Mouse (Mus musculus): Measurements from ENCODE around the gene Apoa2. TPM values are rescaled to one million over a fixed set of nuclear protein-coding genes. Genes with fewer than 3 reads are reported as not detected.

Apoa2 gene
- polyA plus RNA-seq (2017; shearing (Covaris generic)) = not detected

GRCm38 (mm10) chr1:171224857-171225256 lies at the start of gene Apoa2:
Gene Apoa2 (plus strand): TSS chr1:171225054.

GRCm38 (mm10) chr1:171195887-171196397 lies 28.9 kb upstream of the Apoa2 start, which contains the start of gene Pcp4l1:
Gene Pcp4l1 (minus strand): TSS chr1:171196268.

GRCm38 (mm10) chr1:171213801-171214496 lies 10.9 kb upstream of the Apoa2 start, which contains the start of gene Nr1i3:
Gene Nr1i3 (plus strand): TSS chr1:171213970.

GRCm38 (mm10) chr1:171222238-171223155 lies 2.4 kb upstream of the Apoa2 start, which contains the start of gene Tomm40l:
Gene Tomm40l (minus strand): TSS chr1:171222514.

GRCm38 (mm10) chr1:171234126-171234525 lies 9.3 kb downstream of the Apoa2 start, which contains the start of gene Fcer1g:
Gene Fcer1g (minus strand): TSS chr1:171234365.

GRCm38 (mm10) chr1:171249913-171250600 lies 25.2 kb downstream of the Apoa2 start, which contains the start of gene Adamts4:
Gene Adamts4 (plus strand): TSS chr1:171250421.

GRCm38 (mm10) chr1:171250680-171251593 lies 26.1 kb downstream of the Apoa2 start, which contains the start of gene Ndufs2:
Gene Ndufs2 (minus strand): TSS chr1:171251388.

GRCm38 (mm10) chr1:171269848-171270572 lies 45.2 kb downstream of the Apoa2 start, which contains the start of gene B4galt3:
Gene B4galt3 (plus strand): TSS chr1:171270328.

Other genes starting within 250 kb of the Apoa2 start
- not detected for gene Fcgr2b, start 248.5 kb upstream of the Apoa2 start, polyA plus RNA-seq (2017; shearing (Covaris generic))
- gene Fcgr4, start 206.1 kb upstream of the Apoa2 start, polyA plus RNA-seq (2017; shearing (Covaris generic)) = not detected
- 1.3 TPM for gene Fcgr3, start 160.1 kb upstream of the Apoa2 start, polyA plus RNA-seq (2017; shearing (Covaris generic))
- not detected for gene Cfap126, start 111.1 kb upstream of the Apoa2 start, polyA plus RNA-seq (2017; shearing (Covaris generic))
- gene Sdhc, start 74.5 kb upstream of the Apoa2 start, polyA plus RNA-seq (2017; shearing (Covaris generic)) = 119 TPM
- not detected for gene Mpz, start 74.3 kb upstream of the Apoa2 start, polyA plus RNA-seq (2017; shearing (Covaris generic))
- gene Pcp4l1, start 28.8 kb upstream of the Apoa2 start, polyA plus RNA-seq (2017; shearing (Covaris generic)) = not detected
- gene Nr1i3, start 11.1 kb upstream of the Apoa2 start, polyA plus RNA-seq (2017; shearing (Covaris generic)) = 0.37 TPM
- gene Tomm40l, start 2.5 kb upstream of the Apoa2 start, polyA plus RNA-seq (2017; shearing (Covaris generic)) = 17.5 TPM
- gene Fcer1g, start 9.3 kb downstream of the Apoa2 start, polyA plus RNA-seq (2017; shearing (Covaris generic)) = not detected
- gene Adamts4, start 25.4 kb downstream of the Apoa2 start, polyA plus RNA-seq (2017; shearing (Covaris generic)) = 0.12 TPM
- gene Ndufs2, start 26.3 kb downstream of the Apoa2 start, polyA plus RNA-seq (2017; shearing (Covaris generic)) = 124 TPM
- 51.8 TPM for gene B4galt3, start 45.3 kb downstream of the Apoa2 start, polyA plus RNA-seq (2017; shearing (Covaris generic))
- 62.3 TPM for gene Ppox, start 56.1 kb downstream of the Apoa2 start, polyA plus RNA-seq (2017; shearing (Covaris generic))
- gene Usp21, start 62.9 kb downstream of the Apoa2 start, polyA plus RNA-seq (2017; shearing (Covaris generic)) = 57.4 TPM
- 50.7 TPM for gene Ufc1, start 70.0 kb downstream of the Apoa2 start, polyA plus RNA-seq (2017; shearing (Covaris generic))
- gene Dedd, start 104.1 kb downstream of the Apoa2 start, polyA plus RNA-seq (2017; shearing (Covaris generic)) = 32.6 TPM
- 39.4 TPM for gene Nit1, start 120.6 kb downstream of the Apoa2 start, polyA plus RNA-seq (2017; shearing (Covaris generic))
- 112 TPM for gene Pfdn2, start 120.6 kb downstream of the Apoa2 start, polyA plus RNA-seq (2017; shearing (Covaris generic))
- not detected for gene Klhdc9, start 135.7 kb downstream of the Apoa2 start, polyA plus RNA-seq (2017; shearing (Covaris generic))
- gene Nectin4, start 145.0 kb downstream of the Apoa2 start, polyA plus RNA-seq (2017; shearing (Covaris generic)) = 0.10 TPM
- 159 TPM for gene Arhgap30, start 163.9 kb downstream of the Apoa2 start, polyA plus RNA-seq (2017; shearing (Covaris generic))
- 73.6 TPM for gene Usf1, start 186.3 kb downstream of the Apoa2 start, polyA plus RNA-seq (2017; shearing (Covaris generic))
- 3.6 TPM for gene Tstd1, start 193.8 kb downstream of the Apoa2 start, polyA plus RNA-seq (2017; shearing (Covaris generic))
- 0.19 TPM for gene F11r, start 212.5 kb downstream of the Apoa2 start, polyA plus RNA-seq (2017; shearing (Covaris generic))

Measured in naive thymus-derived CD4-positive, alpha-beta T cell, adult 5 months (primary cell).